Mouse (Mus musculus): ENCODE measurements around the gene Acad12.
"Not testable (repeated sequence)": the region's sequence is repeated elsewhere in the genome, so short reads cannot be mapped to it uniquely, and the experiment has no call there.

The Acad12 gene

GRCm38 (mm10) chr5:121618592-121619513, at the start of gene Acad12:
Acad12 (minus strand) TSS chr5:121618938.
- DNase-seq (ENCODE audit: low read depth) = peak; percentile 87

DNA sequence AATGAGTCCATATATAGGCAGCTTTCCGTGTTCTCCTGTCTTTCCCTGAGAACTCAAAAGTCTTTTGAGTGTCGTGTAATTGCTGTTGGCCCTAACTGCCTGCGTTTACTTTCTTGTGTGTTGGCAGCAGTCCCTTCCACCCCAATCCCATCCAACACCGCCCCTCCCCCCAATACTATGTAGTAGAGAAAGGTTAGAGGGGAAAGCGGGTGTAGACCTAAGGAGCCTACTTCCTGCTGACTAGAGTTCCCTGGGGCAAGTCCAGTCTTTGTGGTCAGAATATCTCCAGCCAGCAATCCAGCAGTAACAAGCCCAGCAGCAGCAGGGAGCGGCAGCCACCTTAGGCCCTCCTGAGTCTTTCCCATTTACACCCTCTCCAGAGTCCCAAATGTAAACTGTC, 49.7 kb upstream of the Acad12 start:
- DNase-seq (ENCODE audit: low read depth) = no peak

- DNase-seq (ENCODE audit: low read depth) = no peak
These were observed 48.3 kb upstream of the Acad12 start for GRCm38 (mm10) chr5:121667067-121667466.

- DNase-seq (ENCODE audit: low read depth) = no peak
These were observed 46.2 kb upstream of the Acad12 start for GRCm38 (mm10) chr5:121664971-121665370.

DNA sequence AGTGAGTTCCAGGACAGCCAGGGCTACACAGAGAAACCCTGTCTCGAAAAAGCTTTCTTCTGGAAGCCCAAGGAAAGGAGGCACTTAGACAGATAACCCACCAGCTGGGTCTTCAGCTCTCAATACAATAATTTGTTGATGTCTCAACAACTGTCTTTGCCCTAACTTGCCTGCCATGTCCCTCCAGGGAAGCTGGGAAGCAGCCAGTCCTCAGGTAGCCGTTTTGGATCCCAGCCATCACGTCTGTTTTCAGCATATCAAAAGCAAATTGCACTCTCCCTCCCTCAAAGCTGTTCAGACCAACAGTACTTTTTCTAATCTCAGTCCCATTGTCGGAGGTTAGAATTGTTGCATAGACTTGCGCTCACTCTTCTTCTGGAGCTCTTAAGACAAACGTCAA, 45.3 kb upstream of the Acad12 start:
- no peak for DNase-seq (ENCODE audit: low read depth)

DNA sequence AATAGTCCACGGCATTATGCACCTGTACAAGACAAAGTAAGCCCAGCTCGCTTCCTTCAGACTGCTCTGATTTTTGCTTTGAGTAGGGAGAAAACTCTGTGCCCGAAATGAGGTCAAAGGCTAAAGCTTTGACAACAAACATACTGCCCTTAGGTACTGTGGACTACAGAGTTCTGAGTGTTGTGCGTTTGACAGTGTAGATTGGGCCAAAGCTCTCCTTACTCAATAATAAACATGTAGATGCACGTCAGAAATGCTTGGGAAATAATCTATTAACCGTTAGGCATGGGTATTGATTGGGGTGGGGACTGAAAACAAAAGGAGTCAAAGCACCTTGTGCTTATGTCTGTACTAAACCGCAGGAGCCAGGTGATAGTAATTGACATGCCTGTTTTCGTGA, 44.7 kb upstream of the Acad12 start:
- no peak for DNase-seq (ENCODE audit: low read depth)

DNA sequence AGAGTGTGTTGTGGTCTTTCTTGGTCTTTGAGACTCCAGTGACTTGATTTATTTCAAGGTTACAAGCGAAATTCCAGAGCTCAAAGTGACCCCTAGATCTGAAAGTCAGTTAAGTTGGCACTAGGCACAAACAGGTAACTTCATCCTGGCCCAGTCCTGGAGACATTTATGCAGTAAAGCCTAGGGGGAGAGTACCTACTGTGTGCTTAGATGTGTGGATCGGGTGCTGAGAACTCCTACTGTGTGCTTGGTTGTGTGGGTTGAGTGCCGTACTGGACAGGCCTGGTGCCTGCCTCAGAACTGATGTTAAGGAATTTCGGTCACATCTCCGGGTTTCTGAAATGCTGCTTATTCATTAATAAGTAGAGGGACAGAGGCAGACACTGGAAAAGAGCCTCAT, 42.8 kb upstream of the Acad12 start:
- no peak for DNase-seq (ENCODE audit: low read depth)

DNA sequence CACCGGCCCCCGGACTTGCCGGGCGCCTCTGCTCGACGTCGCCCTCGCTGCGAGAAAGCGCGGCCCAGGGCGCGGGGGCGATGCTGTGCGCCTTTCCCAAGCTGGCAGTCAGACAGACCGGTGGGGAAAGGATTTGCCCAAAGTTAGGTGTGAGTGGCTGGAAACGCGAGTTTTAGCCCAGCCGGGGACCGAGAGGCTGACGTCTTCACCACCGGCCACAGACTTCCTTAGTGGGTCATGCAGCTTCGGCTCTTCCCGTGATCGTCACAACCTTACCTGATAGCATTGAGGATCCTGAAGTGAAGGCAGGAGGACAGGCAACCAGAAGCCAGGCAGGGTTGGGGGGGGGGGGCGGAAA, 42.1 kb upstream of the Acad12 start:
- peak; percentile 69 for DNase-seq (ENCODE audit: low read depth)

DNA sequence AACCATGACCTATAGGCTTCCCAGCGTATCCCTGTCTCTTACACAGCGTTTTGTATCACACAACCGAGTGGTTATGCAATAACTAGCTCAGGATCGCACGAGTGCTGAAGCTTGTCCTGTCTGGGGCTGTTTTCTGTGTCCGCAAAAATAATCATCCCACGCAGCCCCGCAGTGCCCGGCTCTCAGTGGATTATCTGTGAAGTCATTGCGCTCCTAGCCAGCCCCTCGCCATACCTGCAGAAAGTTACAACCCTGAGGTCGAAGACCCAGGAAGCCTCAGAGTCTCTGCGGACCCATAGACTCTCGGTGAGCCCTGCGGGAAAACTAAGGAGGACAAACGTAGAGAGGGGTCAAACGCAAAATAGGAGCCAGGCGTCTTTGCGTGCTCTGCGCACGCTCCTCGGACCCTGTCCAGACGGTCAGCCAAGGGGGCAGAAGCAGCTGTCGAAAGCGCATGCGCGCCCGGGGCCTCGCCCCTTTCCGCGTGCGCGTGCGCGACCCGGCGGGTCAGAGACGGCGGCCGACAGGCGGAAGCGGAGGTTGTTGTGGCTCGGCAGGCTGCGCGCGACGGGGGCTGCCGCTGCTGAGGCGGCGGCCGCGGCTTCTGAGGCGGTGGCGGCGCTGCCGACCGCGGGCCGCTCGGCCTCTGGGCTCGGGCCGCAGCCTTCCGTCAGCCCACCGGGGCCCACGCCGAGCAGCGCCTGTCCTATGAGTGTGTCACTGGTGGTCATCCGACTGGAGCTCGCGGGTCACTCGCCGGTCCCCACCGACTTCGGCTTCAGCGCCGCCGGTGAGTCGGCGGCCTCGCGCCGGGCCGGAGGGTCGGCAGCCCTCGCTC, 41.5 kb upstream of the Acad12 start, which contains the start of the genes Acad10 and Brap:
TSS of gene Acad10 (minus strand) at position 456 of the 838 bp plus-strand sequence.
TSS of gene Brap (plus strand) at position 505 of the 838 bp plus-strand sequence.
- DNase-seq (ENCODE audit: low read depth) = peak; percentile 93

- not testable (repeated sequence) for DNase-seq (ENCODE audit: low read depth)
These were observed 38.9 kb upstream of the Acad12 start for GRCm38 (mm10) chr5:121657656-121658055.

DNA sequence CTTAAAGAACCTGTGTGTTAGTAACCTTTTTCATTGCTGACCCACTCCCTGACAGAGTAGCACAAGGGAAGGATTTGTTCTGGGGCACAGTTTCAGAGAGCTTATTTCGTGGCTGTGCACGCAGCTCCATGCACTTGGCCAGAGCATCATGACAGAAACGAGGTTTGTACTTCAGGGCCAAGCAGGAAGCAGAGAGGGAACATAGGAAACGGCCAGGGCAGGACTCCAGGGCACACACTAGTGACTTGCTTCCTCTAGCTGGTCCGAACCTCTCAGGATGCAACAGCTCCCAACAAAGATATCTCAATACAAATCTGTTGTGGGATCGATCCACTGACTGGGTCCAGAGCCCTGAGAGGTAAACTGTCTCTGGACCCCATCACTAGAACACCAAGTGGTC, 38.1 kb upstream of the Acad12 start:
- DNase-seq (ENCODE audit: low read depth) = not testable (repeated sequence)

DNA sequence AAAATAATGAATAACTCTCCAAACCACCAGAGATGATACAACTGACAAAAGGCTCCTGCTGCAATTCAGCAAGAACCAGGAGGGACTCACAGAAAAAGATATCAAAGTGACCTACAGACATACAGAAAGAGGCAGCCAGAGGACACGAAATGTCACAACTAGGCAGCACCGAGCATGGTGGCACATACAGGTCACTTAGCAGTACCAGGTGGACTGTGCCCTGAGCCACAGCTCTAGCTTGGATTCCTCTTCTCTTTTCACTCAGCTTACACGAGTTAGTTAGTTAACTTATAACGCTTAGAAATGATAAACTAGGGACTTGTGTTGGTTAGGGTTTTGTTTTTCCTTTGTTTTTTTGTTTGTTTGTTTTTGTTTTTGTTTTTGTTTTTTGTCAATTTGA, 35.8 kb upstream of the Acad12 start:
- DNase-seq (ENCODE audit: low read depth) = no peak

- DNase-seq (ENCODE audit: low read depth) = no peak
These were observed 30.4 kb upstream of the Acad12 start for GRCm38 (mm10) chr5:121649134-121649533.

DNA sequence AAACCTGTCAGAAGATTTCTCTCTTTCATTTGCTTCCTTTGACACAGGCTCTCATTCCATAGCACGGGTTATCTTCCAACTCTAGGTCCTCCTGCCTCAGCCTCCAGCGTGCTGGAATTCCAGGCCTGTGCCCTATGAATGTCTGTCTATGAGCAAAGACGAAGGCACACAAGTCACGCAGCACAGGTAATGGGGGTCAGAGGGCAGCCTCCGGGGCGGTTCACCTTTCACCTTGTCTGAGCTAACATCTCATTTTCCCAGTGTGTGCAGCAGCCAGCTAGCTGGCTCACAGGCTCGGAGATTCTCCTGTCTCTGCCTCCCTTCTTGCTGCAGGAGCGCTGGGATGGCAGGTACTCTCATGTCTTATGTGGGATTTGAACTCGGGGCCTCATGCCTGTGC, 20.9 kb upstream of the Acad12 start:
- no peak for DNase-seq (ENCODE audit: low read depth)

- no peak for DNase-seq (ENCODE audit: low read depth)
These were observed 18.6 kb upstream of the Acad12 start for GRCm38 (mm10) chr5:121637296-121637695.

DNA sequence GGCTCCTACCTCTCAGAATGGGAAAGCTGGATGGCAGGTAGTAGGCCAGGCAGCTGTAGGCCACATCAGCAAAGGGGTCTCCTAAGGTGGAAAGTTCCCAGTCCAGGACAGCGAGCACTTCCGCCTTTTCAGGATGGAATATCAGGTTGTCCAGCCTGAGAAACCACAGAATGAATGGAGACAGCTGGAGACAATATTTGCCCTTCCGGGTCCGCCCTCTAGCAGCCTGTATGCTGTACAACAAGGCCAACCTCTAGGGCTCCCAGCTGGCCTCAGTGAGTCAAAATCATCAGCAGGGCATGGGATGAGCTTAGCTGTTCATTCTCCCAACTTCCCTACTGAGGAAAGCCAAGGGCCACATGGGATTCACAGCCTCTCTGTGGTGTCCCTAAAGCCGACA, 15.9 kb upstream of the Acad12 start:
- DNase-seq (ENCODE audit: low read depth) = no peak

DNA sequence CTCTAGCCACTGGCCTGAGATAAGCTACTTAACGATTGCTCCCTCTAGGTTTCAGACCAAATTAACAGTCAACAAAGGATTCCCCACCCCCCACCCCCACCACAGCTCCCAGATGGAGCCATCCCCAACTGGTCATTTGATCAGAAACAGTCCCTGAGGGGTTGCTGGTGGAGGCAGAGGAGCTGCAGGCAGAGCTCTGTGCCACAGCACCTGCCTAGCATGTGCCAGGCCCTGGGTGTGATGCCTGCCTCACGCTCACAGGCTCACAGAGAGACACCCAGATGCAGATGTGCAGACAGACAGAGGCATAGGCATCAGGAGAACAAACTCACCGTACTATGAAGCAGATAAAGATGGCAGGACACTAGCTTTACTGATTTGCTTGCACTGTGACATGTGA, 14.1 kb upstream of the Acad12 start:
- no peak for DNase-seq (ENCODE audit: low read depth)

GRCm38 (mm10) chr5:121631106-121631647, 12.4 kb upstream of the Acad12 start:
- DNase-seq (ENCODE audit: low read depth) = not testable (repeated sequence)

- peak; percentile 81 for DNase-seq (ENCODE audit: low read depth)
These were observed 9.1 kb upstream of the Acad12 start for GRCm38 (mm10) chr5:121627871-121628270.

- DNase-seq (ENCODE audit: low read depth) = no peak
These were observed 4.5 kb upstream of the Acad12 start for GRCm38 (mm10) chr5:121623241-121623640.

- DNase-seq (ENCODE audit: low read depth) = no peak
These were observed 2.4 kb upstream of the Acad12 start for GRCm38 (mm10) chr5:121621102-121621501.

DNA sequence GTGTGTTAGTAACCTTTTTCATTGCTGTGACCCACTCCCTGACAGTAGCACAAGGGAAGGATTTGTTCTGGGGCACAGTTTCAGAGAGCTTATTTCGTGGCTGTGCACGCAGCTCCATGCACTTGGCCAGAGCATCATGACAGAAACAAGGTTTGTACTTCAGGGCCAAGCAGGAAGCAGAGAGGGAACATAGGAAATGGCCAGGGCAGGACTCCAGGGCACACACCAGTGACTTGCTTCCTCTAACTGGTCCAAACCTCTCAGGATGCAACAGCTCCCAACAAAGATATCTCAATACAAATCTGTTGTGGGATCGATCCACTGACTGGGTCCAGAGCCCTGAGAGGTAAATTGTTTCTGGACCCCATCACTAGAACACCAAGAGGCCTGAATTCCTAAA, 3.8 kb downstream of the Acad12 start:
- DNase-seq (ENCODE audit: low read depth) = not testable (repeated sequence)

- DNase-seq (ENCODE audit: low read depth) = no peak
These were observed 6.7 kb downstream of the Acad12 start for GRCm38 (mm10) chr5:121612036-121612435.
